Mouse (Mus musculus) layer of hippocampus, adult 9-11 months (tissue): Measurements from ENCODE around the gene Catsper4.
"Not testable (repeated sequence)": the region's sequence is repeated elsewhere in the genome, so short reads cannot be mapped to it uniquely, and the experiment has no call there.

Experiments used
- DNase-seq: peaks from one replicate; pipeline ENCODE4 v3.0.0; 2022

The Catsper4 gene

GRCm38 (mm10) chr4:134227194-134227593, at the start of gene Catsper4:
TSS of gene Catsper4 (minus strand) at chr4:134227383.
- no peak for DNase-seq

- DNase-seq = no peak
Observed at GRCm38 (mm10) chr4:134273417-134274345, 46.5 kb upstream of the Catsper4 start.

GRCm38 (mm10) chr4:134272731-134273416, 45.7 kb upstream of the Catsper4 start:
- no peak for DNase-seq

GRCm38 (mm10) chr4:134271979-134272378, 44.8 kb upstream of the Catsper4 start:
- no peak for DNase-seq

- not testable (repeated sequence) for DNase-seq
Observed at GRCm38 (mm10) chr4:134269622-134270021, 42.4 kb upstream of the Catsper4 start.

GRCm38 (mm10) chr4:134268102-134268655, 41.0 kb upstream of the Catsper4 start:
- no peak for DNase-seq

- DNase-seq = no peak
Observed at GRCm38 (mm10) chr4:134265860-134266585, 38.8 kb upstream of the Catsper4 start.

- no peak for DNase-seq
Observed at GRCm38 (mm10) chr4:134263191-134263590, 36.0 kb upstream of the Catsper4 start.

- DNase-seq = no peak
Observed at GRCm38 (mm10) chr4:134258354-134258753, 31.2 kb upstream of the Catsper4 start.

- DNase-seq = no peak
Observed at GRCm38 (mm10) chr4:134257198-134258009, 30.2 kb upstream of the Catsper4 start.

- no peak for DNase-seq
Observed at GRCm38 (mm10) chr4:134256407-134257197, 29.4 kb upstream of the Catsper4 start.

- DNase-seq = no peak
Observed at GRCm38 (mm10) chr4:134255854-134256253, 28.7 kb upstream of the Catsper4 start.

GRCm38 (mm10) chr4:134254835-134255234, 27.7 kb upstream of the Catsper4 start:
- DNase-seq = no peak

GRCm38 (mm10) chr4:134253722-134254324, 26.6 kb upstream of the Catsper4 start, which contains the start of gene Grrp1:
TSS of gene Grrp1 (minus strand) at chr4:134254106.
- no peak for DNase-seq

- no peak for DNase-seq
Observed at GRCm38 (mm10) chr4:134252911-134253721, 25.9 kb upstream of the Catsper4 start.

GRCm38 (mm10) chr4:134252131-134252910, 25.1 kb upstream of the Catsper4 start:
- no peak for DNase-seq

- no peak for DNase-seq
Observed at GRCm38 (mm10) chr4:134251241-134252130, 24.3 kb upstream of the Catsper4 start.

GRCm38 (mm10) chr4:134250930-134251240, 23.7 kb upstream of the Catsper4 start:
- DNase-seq = no peak
